Mouse (Mus musculus) CD4-positive naive resting alpha-beta T cell, adult 57 days (primary cell): ENCODE data around the gene Gramd1a. TPM values are rescaled to one million over a fixed set of nuclear protein-coding genes. Genes with fewer than 3 reads are reported as not detected.

Source experiments
- total RNA-seq: library from RNA; stranded (reverse); gene quantifications from one replicate; pipeline ENCODE4 v1.2.4, GENCODE M21; 2023

Gene Gramd1a
- total RNA-seq = 886 TPM

DNA sequence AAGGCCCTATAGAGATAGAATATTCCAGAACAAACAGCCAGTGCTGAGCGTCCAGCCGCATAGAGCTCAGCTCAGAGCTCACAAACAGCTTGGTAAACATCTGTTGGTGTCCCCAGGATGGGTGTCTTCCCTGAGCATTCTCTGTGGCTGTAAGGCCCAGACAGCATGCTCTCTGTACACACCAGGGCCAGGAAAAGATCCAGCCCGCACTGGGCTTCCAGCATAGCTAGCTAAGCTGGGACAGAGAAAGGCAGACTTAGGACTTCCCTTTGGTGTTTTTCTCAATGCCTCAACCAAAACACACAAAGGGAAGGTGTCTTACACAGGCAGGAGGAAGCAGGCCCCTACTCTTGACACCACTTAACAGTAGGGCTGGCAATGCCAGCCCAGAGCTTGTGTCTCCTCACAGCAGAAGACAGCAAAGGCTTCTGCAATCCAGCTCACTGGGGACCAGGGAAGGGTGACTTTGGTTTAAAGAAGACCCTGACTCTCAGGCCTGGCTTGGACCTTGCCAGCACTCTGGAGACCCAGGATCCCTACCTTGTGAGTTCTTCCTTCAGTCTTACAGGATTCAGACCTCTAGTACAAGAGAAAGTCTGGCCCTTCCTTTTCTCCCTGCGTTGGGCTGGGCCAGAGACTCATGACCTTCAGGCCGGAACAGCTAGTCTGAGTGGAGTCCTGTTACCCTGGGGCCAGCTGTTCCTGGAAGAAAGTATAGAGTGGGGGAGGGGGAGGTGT, at the start of gene Gramd1a:
TSS of gene Gramd1a (minus strand) at position 601 of the 738 bp plus-strand sequence.

DNA sequence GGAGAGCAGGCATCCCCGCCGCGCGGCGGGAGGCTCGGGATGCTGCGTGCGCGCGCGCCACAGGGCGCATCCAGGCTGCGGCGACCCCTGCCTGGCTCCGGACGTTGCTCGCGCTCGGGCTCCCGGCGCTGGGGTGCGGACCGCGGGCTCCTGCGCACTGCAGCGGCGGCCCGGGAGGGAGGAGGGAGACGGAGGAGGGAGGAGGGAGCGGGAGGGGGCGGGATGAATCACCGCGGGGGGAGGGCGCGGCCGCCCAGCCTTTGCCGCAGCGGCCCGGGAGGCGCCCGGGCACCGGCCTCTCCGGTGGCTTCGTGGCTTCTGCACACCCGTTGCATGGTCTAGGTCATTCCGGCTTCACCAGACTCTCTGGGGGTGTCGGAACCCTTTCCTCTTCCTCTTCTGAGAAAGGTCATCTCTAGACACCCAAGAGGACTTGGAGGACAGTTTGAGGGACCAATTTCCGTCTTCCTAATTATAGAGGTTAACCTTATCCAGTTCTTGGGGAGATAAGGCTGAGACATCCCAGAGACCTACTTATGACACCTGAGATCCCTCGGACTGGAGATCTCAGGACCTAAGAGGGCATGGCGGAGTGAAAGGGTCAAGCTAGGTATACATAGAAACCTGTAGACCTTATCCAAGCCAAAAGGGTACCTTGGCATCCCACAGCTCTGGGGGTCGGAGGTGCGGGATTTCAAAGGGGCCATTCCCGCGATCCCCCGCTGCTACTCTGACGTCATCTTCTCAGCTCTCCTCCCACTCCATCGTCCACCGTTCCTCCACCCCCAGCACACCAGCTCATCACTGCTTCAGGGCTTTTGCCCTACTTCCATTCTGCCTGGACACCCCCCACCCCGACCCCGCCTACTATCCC, 28.6 kb downstream of the Gramd1a start, which contains the start of gene Scn1b:
TSS of gene Scn1b (minus strand) at position 153 of the 874 bp plus-strand sequence.

DNA sequence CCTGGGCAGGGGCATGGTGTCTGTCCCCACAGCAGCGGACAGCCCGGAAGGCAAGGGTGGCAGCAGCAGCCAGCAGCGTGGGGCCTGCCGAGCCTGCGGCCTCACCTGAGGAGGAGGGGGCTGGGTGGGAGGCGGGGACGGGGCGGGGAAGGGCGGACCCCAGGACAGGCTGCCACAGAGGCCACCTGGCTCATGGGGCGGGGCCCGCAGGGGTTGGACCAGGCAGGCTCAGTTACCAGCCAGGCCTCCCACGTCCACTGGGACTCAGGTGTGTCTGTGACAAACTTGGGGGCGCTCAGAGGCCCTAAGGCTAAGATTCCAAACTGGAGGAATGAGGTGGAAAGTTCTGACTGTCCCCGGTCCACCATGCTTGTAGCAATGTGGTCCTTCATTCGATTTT, 40.5 kb downstream of the Gramd1a start, which contains the start of gene Hpn:
TSS of gene Hpn (minus strand) at position 109 of the 400 bp plus-strand sequence.

Other genes starting within 250 kb of the Gramd1a start
- not detected for gene Mag, start 241.0 kb downstream of the Gramd1a start, total RNA-seq
- gene Hamp2, start 231.2 kb downstream of the Gramd1a start, total RNA-seq = not detected
- not detected for gene Hamp, start 211.9 kb downstream of the Gramd1a start, total RNA-seq
- gene Usf2, start 199.1 kb downstream of the Gramd1a start, total RNA-seq = 168 TPM
- gene Lsr, start 182.4 kb downstream of the Gramd1a start, total RNA-seq = 2.9 TPM
- gene Fam187b, start 182.1 kb downstream of the Gramd1a start, total RNA-seq = not detected
- 934 TPM for gene Fxyd5, start 113.4 kb downstream of the Gramd1a start, total RNA-seq
- gene Fxyd7, start 104.4 kb downstream of the Gramd1a start, total RNA-seq = not detected
- not detected for gene Fxyd1, start 98.7 kb downstream of the Gramd1a start, total RNA-seq
- gene Lgi4, start 96.6 kb downstream of the Gramd1a start, total RNA-seq = 0.27 TPM
- gene Fxyd3, start 79.2 kb downstream of the Gramd1a start, total RNA-seq = 1.3 TPM
- gene Hpn, start 40.6 kb downstream of the Gramd1a start, total RNA-seq = 1.9 TPM
- gene Scn1b, start 28.9 kb downstream of the Gramd1a start, total RNA-seq = 1.1 TPM
- gene Scgb2b2, start 134.6 kb upstream of the Gramd1a start, total RNA-seq = not detected
- gene Scgb1b2, start 135.9 kb upstream of the Gramd1a start, total RNA-seq = not detected
- not detected for gene Scgb2b3, start 206.2 kb upstream of the Gramd1a start, total RNA-seq
- gene Scgb1b3, start 219.7 kb upstream of the Gramd1a start, total RNA-seq = not detected